Mouse (Mus musculus) ES-E14 (cell line): ENCODE results near the gene Golph3. TPM values are rescaled to one million over a fixed set of nuclear protein-coding genes. Genes with fewer than 3 reads are reported as not detected.

Experiments
- DNase-seq: peaks from one replicate; pipeline ENCODE4 v3.0.0-alpha.2; 2013; ENCODE audit warnings: low read depth, low spot score
- H3K27ac ChIP-seq: 2 replicates; pipeline ENCODE4 v1.5.1; 2012; ENCODE audit warnings: low read depth, mild to moderate bottlenecking, low read length, moderate library complexity, mixed read lengths; ENCODE audit not compliant: poor library complexity, insufficient read depth, severe bottlenecking
- H3K36me3 ChIP-seq: 2 replicates; pipeline ENCODE4 v1.6.1; 2012; ENCODE audit warnings: mild to moderate bottlenecking, low read length, moderate library complexity, mixed read lengths; ENCODE audit not compliant: control insufficient read depth, poor library complexity, insufficient read depth, severe bottlenecking
- H3K4me1 ChIP-seq, 2 experiments: fragments of 150-350 bp in 1 of 2; sonication (generic) in 1 of 2; 2 replicates each; pipeline ENCODE4 v1.6.1; 2012; ENCODE audit warnings: low read length in 2 of 2, mild to moderate bottlenecking in 1 of 2, mixed read lengths in 1 of 2; ENCODE audit not compliant: control insufficient read depth in 2 of 2, insufficient read depth in 2 of 2, poor library complexity in 1 of 2
- H3K4me3 ChIP-seq, 2 experiments: fragments of 150-350 bp in 1 of 2; sonication (generic) in 1 of 2; 2 replicates each; pipeline ENCODE4 v1.5.1; 2012; ENCODE audit warnings: low read length in 2 of 2, low read depth in 1 of 2, mild to moderate bottlenecking in 1 of 2, mixed read lengths in 1 of 2; ENCODE audit not compliant: insufficient read depth in 1 of 2, poor library complexity in 1 of 2, severe bottlenecking in 1 of 2
- H3K9ac ChIP-seq: 2 replicates; pipeline ENCODE4 v1.6.1; 2012; ENCODE audit warnings: low read depth, mild to moderate bottlenecking, low read length, mixed read lengths; ENCODE audit not compliant: poor library complexity, insufficient read depth, severe bottlenecking
- H3K9me3 ChIP-seq: fragments of 150-350 bp; sonication (generic); 2 replicates; pipeline ENCODE4 v1.6.1; 2012; ENCODE audit warnings: low read depth, mild to moderate bottlenecking, low read length; ENCODE audit not compliant: control insufficient read depth, insufficient read depth
- CHD2 ChIP-seq: IDR thresholded peaks from 2 replicates; pipeline ENCODE4 v1.6.1; 2014; ENCODE audit warnings: mild to moderate bottlenecking, low read depth, low read length, inconsistent platforms
- HCFC1 ChIP-seq: IDR thresholded peaks from 2 replicates; pipeline ENCODE4 v1.6.1; 2012; ENCODE audit warnings: low read length, inconsistent platforms, borderline replicate concordance; ENCODE audit not compliant: insufficient read depth
- MAFK ChIP-seq: IDR thresholded peaks from 2 replicates; pipeline ENCODE4 v1.6.1; 2014; ENCODE audit warnings: mild to moderate bottlenecking, low read depth, low read length, inconsistent platforms; ENCODE audit not compliant: insufficient read depth
- ZC3H11A ChIP-seq: IDR thresholded peaks from 2 replicates; pipeline ENCODE4 v1.6.1; 2012; ENCODE audit warnings: low read depth, mild to moderate bottlenecking, inconsistent platforms, low read length, borderline replicate concordance
- ZNF384 ChIP-seq: IDR thresholded peaks from 2 replicates; pipeline ENCODE4 v1.6.1; 2012; ENCODE audit warnings: low read depth, low read length, inconsistent platforms
- in situ Hi-C, 2 experiments: fragments of 600-800 bp; cut with MboI; formaldehyde crosslinking; loops; one replicate each; pipeline ENCODE4 v1.15.1; 2025; ENCODE audit warnings: low sequenced_read_pairs in 2 of 2, inconsistent platforms in 1 of 2; ENCODE audit not compliant: unreplicated experiment in 2 of 2
- total RNA-seq: library from RNA; depleted of rRNA; stranded (reverse); fragments of 300-350 nt; gene quantifications from 2 replicates; pipeline ENCODE4 v1.2.3, GENCODE M21; 2012

Golph3 gene
- total RNA-seq, 1 experiment = 72.9 TPM

DNA sequence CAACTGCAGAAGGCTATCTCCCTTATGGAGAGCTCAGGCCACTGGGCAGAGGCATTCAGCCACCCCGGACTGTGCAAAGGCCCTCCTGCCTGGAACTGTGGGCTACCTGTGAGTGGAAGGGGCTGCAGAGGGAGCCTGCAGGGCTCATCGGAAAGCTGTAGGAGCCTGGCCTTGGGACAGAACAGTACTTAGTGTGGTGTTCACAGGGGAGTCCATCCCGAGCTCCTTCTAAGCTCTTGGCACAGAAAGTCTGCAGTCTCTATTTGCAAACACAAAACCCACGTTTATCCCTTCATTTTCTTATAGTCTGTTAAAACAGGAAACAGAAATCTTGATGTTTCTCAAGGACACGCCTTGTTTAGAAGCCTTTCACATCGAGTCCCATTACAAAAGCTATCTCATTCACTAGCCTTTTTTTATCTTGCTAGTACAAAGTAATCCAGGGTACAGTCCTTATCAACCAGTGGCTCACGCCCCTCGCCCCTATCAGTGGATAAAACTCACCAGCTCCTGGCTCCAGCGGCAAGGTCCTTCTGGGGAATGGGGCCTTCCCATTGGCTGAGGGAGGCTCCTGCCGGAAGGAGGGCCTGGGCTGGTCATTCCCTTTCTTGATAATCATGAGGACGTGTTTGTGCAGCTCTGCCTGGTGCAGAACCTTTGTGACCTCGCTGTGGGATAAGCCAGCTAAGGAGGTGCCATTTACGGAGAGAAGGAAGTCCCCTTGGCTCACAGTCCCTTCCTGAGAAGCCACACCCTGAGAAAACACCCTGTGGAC lies 46.2 kb downstream of the Golph3 start:
- TF ChIP-seq HCFC1 (no peak), MAFK (no peak), ZNF384 (no peak), CHD2 (no peak), ZC3H11A (no peak)
- no peak overlapping the region for H3K27ac ChIP-seq
- H3K9ac ChIP-seq = no peak overlapping the region
- no peak for DNase-seq
- H3K4me1 ChIP-seq = peaks cover 2% of the 10 kb centered on the region in 2 experiments; a peak in 1 of 4 replicates
- H3K36me3 ChIP-seq = no peaks in the 10 kb centered on the region
- in situ Hi-C loops = loop anchor here in 1 of 2 experiments (10.0 kb wide), 1 partner anchor 427 kb away; no protein-coding TSS in a partner anchor
- no peak overlapping the region for H3K4me3 ChIP-seq
- no peaks in the 10 kb centered on the region for H3K9me3 ChIP-seq

DNA sequence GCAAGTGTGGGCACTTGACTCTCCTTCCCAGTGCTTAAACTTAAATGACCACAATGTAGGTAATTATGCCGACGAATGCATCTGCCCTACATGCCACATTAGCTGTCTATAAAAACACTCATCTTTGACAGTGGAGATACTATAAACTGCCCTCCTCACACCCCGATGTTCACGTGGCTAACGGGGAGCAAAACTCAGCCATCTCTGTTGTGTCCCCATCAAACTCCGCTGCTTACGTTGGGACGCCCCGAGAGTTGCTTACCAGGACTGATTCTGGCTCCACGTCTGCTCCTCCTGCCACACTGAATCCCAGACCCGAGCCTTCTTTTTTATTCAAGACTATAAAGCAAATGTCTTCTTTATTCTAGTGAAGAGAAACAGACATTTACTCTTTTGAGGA lies 47.1 kb downstream of the Golph3 start:
- Histone ChIP-seq H3K36me3 (no peaks in the 10 kb centered on the region), H3K27ac (no peak overlapping the region), H3K9me3 (no peaks in the 10 kb centered on the region), H3K4me1 (peaks cover 2 to 5% of the 10 kb centered on the region in 2 experiments; a peak in 2 of 4 replicates), H3K4me3 (no peak overlapping the region), H3K9ac (no peak overlapping the region)
- in situ Hi-C loops = loop anchor here in 1 of 2 experiments (10.0 kb wide), 1 partner anchor 426 kb away; no protein-coding TSS in a partner anchor
- DNase-seq = no peak
- TF ChIP-seq CHD2 = no peak
- no peak for TF ChIP-seq ZNF384
- no peak for TF ChIP-seq HCFC1
- no peak for TF ChIP-seq ZC3H11A
- no peak for TF ChIP-seq MAFK

DNA sequence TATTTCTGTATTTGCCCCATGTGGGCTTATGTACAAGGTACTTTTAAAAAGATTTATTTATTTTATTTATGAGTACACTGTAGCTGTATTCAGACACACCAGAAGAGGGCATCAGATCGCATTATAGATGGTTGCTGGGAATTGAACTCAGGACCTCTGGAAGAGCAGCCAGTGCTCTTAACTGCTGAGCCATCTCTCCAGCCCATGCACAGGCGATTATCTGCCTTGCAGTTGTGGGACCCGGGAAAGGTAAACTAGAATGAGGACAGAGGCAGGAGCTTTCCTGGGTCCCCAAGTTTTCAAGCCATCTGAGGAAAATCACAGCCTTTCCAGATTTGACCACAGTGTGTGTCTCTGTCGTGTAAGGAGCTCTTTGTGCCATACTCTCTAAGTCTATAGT lies 47.6 kb downstream of the Golph3 start:
- Histone ChIP-seq H3K4me3 (no peak overlapping the region), H3K27ac (no peak overlapping the region), H3K9ac (no peak overlapping the region), H3K4me1 (peaks cover 2 to 8% of the 10 kb centered on the region in 2 experiments; a peak in 2 of 4 replicates), H3K9me3 (no peaks in the 10 kb centered on the region), H3K36me3 (no peaks in the 10 kb centered on the region)
- no peak for TF ChIP-seq ZC3H11A
- no peak for TF ChIP-seq HCFC1
- TF ChIP-seq ZNF384 = no peak
- TF ChIP-seq MAFK = no peak
- DNase-seq = no peak
- in situ Hi-C loops = loop anchor here in 1 of 2 experiments (10.0 kb wide), 1 partner anchor 426 kb away; no protein-coding TSS in a partner anchor

DNA sequence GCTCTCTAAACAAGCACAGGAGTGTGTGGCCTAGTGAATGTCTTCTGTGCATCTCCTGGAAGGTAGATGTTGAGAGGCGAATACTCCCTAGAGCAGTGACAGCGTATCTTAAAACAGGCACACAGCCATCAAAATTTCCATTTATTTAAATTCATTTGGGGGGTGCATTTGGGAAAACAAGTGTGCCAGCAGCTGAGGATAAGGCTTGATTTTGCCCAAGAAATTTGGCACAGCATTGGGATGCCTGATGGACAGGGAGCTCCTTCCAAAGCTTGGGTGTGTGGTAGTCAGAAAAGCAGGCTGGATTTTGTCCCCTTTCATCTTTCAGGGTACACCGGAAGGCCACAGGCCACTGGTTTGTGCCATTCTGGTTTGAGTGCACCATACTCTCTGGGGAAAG lies 48.8 kb downstream of the Golph3 start:
- TF ChIP-seq ZNF384 (no peak), MAFK (no peak), HCFC1 (no peak), ZC3H11A (no peak), CHD2 (no peak)
- no peaks in the 10 kb centered on the region for H3K9me3 ChIP-seq
- in situ Hi-C loops = loop anchor here (10.0 kb wide), 1 partner anchor 205 kb away; no protein-coding TSS in a partner anchor
- no peak overlapping the region for H3K9ac ChIP-seq
- no peak for DNase-seq
- H3K36me3 ChIP-seq = no peaks in the 10 kb centered on the region
- H3K27ac ChIP-seq = no peak overlapping the region
- peaks cover 2 to 8% of the 10 kb centered on the region in 2 experiments; a peak in 2 of 4 replicates for H3K4me1 ChIP-seq
- H3K4me3 ChIP-seq = no peak overlapping the region
